Mouse (Mus musculus): ENCODE data around the gene Zfand4. TPM values are rescaled to one million over a fixed set of nuclear protein-coding genes. Genes with fewer than 3 reads are reported as not detected.

Gene Zfand4
- total and polyA plus RNA-seq, 3 experiments: 1.7 to 20.8 (median 13.5) TPM

- TF ChIP-seq GATA2 (IDR thresholded peaks at IDR 0.05; ENCODE audit: borderline replicate concordance, low read depth, low read length): no peak
- TF ChIP-seq TAL1 (conservative IDR thresholded peaks at IDR 0.05; ENCODE audit: low read depth, low read length): no peak
- TF ChIP-seq GATA1 (IDR thresholded peaks at IDR 0.05; ENCODE audit: borderline replicate concordance, low read length): no peak
- no peak for TF ChIP-seq POLR2AphosphoS5 (IDR thresholded peaks at IDR 0.05; ENCODE audit: insufficient replicate concordance, low read depth, low read length)
- no peak for TF ChIP-seq CTCF (IDR thresholded peaks at IDR 0.05; ENCODE audit: low read depth, low read length)
- H3K9me3 ChIP-seq (replicated peaks): no peaks in the 10 kb centered on the region
- DNase-seq (ENCODE audit: low spot score) (no peak), ATAC-seq (ENCODE audit: extremely low read depth, insufficient number of reproducible peaks, low FRiP score, poor library complexity, severe bottlenecking) (no peak)
- H3K4me1 ChIP-seq (ENCODE audit: insufficient read depth, low read depth, low read length): peaks cover 22% of the 10 kb centered on the region
- H3K36me3 ChIP-seq (replicated peaks): peaks cover 11% of the 10 kb centered on the region
- H3K27me3 ChIP-seq (ENCODE audit: insufficient read depth, low read length): no peaks in the 10 kb centered on the region
- H3K4me3 ChIP-seq (ENCODE audit: low read depth, low read length): peak overlapping the region; percentile 97
Observed at GRCm38 (mm10) chr6:116337466-116337834, 73.4 kb downstream of the Zfand4 start.

DNA sequence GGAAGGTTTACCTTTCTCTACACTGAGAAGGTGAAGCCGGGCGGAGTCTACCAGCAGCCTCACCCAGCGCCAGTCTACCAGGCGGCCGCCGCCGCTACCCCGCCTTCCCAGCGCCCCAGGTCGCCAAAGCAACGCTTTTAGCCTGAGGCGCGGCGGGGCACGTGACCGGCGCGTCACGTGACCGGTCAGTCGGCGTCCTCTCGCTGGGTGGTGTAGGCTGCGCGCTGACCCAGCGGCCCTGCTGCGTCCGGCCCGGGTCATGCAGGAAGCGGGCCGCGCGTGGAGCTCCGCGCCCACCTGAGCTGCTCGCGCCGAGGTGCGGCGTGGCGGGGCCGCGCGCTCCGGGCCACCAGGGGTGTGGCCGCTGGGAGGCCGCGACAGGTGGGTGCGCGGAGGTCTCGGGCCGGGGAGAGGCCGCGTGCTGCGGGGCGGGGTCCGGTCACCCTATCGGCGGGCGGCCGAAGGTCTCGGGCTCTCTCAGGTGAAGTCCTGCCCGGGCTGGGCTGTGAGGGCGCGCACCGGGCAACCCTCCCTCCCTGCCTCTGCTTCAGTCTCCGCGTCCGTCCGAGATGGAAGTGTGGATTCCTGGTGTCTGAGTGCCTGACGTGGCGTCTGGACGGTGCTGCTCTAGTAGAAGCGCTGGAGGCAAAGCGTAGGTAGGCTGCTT lies 73.9 kb downstream of the Zfand4 start, which contains the start of gene March8:
Gene March8, plus strand, starts transcription at position 190 of the 667 bp plus-strand sequence.
- no peaks in the 10 kb centered on the region for H3K27me3 ChIP-seq (ENCODE audit: insufficient read depth, low read length)
- peak; percentile 80 for DNase-seq (ENCODE audit: low spot score)
- TF ChIP-seq TAL1 (conservative IDR thresholded peaks at IDR 0.05; ENCODE audit: low read depth, low read length): no peak
- TF ChIP-seq CTCF (IDR thresholded peaks at IDR 0.05; ENCODE audit: low read depth, low read length): no peak
- no peak for TF ChIP-seq GATA1 (IDR thresholded peaks at IDR 0.05; ENCODE audit: borderline replicate concordance, low read length)
- no peak for TF ChIP-seq GATA2 (IDR thresholded peaks at IDR 0.05; ENCODE audit: borderline replicate concordance, low read depth, low read length)
- no peak for TF ChIP-seq POLR2AphosphoS5 (IDR thresholded peaks at IDR 0.05; ENCODE audit: insufficient replicate concordance, low read depth, low read length)
- peaks cover 22% of the 10 kb centered on the region for H3K4me1 ChIP-seq (ENCODE audit: insufficient read depth, low read depth, low read length)
- H3K9me3 ChIP-seq (replicated peaks): no peaks in the 10 kb centered on the region
- H3K36me3 ChIP-seq (replicated peaks): peaks cover 11% of the 10 kb centered on the region
- peak within 1 kb of the TSS; percentile 97 for H3K4me3 ChIP-seq (ENCODE audit: low read depth, low read length)
- ATAC-seq (ENCODE audit: extremely low read depth, insufficient number of reproducible peaks, low FRiP score, poor library complexity, severe bottlenecking): peak; percentile 69

DNA sequence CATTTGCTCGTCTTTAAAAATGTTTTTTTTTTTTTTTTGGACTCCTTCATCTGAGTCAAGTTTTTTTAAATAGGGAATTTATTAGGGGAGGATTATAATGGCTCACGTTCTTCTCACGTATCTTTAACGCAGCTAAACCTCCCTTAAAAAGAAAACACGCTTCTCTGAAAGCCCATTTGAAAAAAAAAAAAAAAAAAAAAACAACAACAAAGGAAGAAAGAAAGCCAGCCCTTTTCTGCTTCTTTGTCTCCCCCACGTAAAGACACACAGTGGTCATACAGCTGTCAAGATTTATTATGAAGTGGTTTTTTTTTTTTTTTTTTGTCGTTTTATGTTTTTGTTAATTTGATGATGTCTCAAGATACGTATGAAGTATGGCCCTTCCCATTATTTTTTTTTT lies 74.5 kb downstream of the Zfand4 start:
- no peak for ATAC-seq (ENCODE audit: extremely low read depth, insufficient number of reproducible peaks, low FRiP score, poor library complexity, severe bottlenecking)
- H3K36me3 ChIP-seq (replicated peaks): peaks cover 11% of the 10 kb centered on the region
- TF ChIP-seq GATA1 (IDR thresholded peaks at IDR 0.05; ENCODE audit: borderline replicate concordance, low read length): no peak
- TF ChIP-seq POLR2AphosphoS5 (IDR thresholded peaks at IDR 0.05; ENCODE audit: insufficient replicate concordance, low read depth, low read length): no peak
- TF ChIP-seq CTCF (IDR thresholded peaks at IDR 0.05; ENCODE audit: low read depth, low read length): no peak
- H3K27me3 ChIP-seq (ENCODE audit: insufficient read depth, low read length): no peaks in the 10 kb centered on the region
- H3K4me3 ChIP-seq (ENCODE audit: low read depth, low read length): peak overlapping the region; percentile 97
- H3K4me1 ChIP-seq (ENCODE audit: insufficient read depth, low read depth, low read length): peaks cover 22% of the 10 kb centered on the region
- DNase-seq (ENCODE audit: low spot score): no peak
- H3K9me3 ChIP-seq (replicated peaks): no peaks in the 10 kb centered on the region

DNA sequence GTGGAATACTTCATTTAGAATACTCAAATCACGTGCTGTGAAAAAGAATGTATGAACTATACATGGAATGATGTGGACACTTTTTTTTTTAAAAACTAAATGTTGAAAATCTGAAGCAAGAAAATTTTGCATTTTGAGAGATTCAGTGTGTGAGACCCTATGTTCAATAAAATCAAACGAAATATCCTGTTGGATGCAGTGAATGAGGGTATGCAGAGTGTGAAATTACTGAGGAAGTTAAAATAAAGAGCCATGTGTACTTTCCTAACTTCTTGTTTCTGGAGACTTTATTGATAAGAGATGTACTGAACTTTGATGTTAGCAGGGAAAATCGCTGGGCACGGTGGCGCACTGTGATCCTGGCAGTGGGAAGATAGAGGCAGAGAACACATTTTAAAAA lies 75.1 kb downstream of the Zfand4 start:
- ATAC-seq (ENCODE audit: extremely low read depth, insufficient number of reproducible peaks, low FRiP score, poor library complexity, severe bottlenecking) (no peak), DNase-seq (ENCODE audit: low spot score) (no peak)
- Histone ChIP-seq H3K4me1 (ENCODE audit: insufficient read depth, low read depth, low read length) (peaks cover 22% of the 10 kb centered on the region), H3K36me3 (replicated peaks) (peaks cover 11% of the 10 kb centered on the region), H3K27me3 (ENCODE audit: insufficient read depth, low read length) (no peaks in the 10 kb centered on the region), H3K9me3 (replicated peaks) (no peaks in the 10 kb centered on the region), H3K4me3 (ENCODE audit: low read depth, low read length) (no peak overlapping the region)
- TF ChIP-seq CTCF (IDR thresholded peaks at IDR 0.05; ENCODE audit: low read depth, low read length) (no peak), GATA2 (IDR thresholded peaks at IDR 0.05; ENCODE audit: borderline replicate concordance, low read depth, low read length) (no peak), TAL1 (conservative IDR thresholded peaks at IDR 0.05; ENCODE audit: low read depth, low read length) (no peak), POLR2AphosphoS5 (IDR thresholded peaks at IDR 0.05; ENCODE audit: insufficient replicate concordance, low read depth, low read length) (no peak), GATA1 (IDR thresholded peaks at IDR 0.05; ENCODE audit: borderline replicate concordance, low read length) (no peak)

DNA sequence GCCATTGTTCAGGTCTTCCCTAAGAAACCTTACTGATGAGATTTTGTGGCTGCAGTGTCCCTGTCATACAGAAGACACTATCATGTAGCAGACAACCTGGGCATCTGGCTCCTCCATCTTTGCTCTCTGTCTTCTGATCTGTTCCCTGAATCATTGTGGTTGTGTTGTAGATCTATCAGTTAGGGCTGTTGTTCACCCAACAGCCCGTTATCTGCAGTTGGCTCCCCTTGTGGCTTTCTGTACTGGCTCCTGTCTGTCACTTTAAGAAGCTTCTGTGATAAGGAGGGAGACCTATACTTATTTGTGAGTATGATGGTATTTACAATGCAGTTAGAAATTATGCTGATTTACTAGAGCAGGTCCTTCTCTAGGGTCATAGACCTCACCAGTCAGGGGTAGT lies 76.5 kb downstream of the Zfand4 start:
- TF ChIP-seq TAL1 (conservative IDR thresholded peaks at IDR 0.05; ENCODE audit: low read depth, low read length) (no peak), GATA2 (IDR thresholded peaks at IDR 0.05; ENCODE audit: borderline replicate concordance, low read depth, low read length) (no peak), POLR2AphosphoS5 (IDR thresholded peaks at IDR 0.05; ENCODE audit: insufficient replicate concordance, low read depth, low read length) (no peak), GATA1 (IDR thresholded peaks at IDR 0.05; ENCODE audit: borderline replicate concordance, low read length) (no peak), CTCF (IDR thresholded peaks at IDR 0.05; ENCODE audit: low read depth, low read length) (no peak)
- no peaks in the 10 kb centered on the region for H3K9me3 ChIP-seq (replicated peaks)
- ATAC-seq (ENCODE audit: extremely low read depth, insufficient number of reproducible peaks, low FRiP score, poor library complexity, severe bottlenecking): peak; percentile 35
- H3K36me3 ChIP-seq (replicated peaks): peaks cover 11% of the 10 kb centered on the region
- no peak for DNase-seq (ENCODE audit: low spot score)
- H3K4me1 ChIP-seq (ENCODE audit: insufficient read depth, low read depth, low read length): peaks cover 22% of the 10 kb centered on the region
- H3K27me3 ChIP-seq (ENCODE audit: insufficient read depth, low read length): no peaks in the 10 kb centered on the region
- no peak overlapping the region for H3K4me3 ChIP-seq (ENCODE audit: low read depth, low read length)

- ATAC-seq (ENCODE audit: extremely low read depth, insufficient number of reproducible peaks, low FRiP score, poor library complexity, severe bottlenecking): no peak
- no peak overlapping the region for H3K4me3 ChIP-seq (ENCODE audit: low read depth, low read length)
- peaks cover 2% of the 10 kb centered on the region for H3K36me3 ChIP-seq (replicated peaks)
- no peaks in the 10 kb centered on the region for H3K9me3 ChIP-seq (replicated peaks)
- no peak for DNase-seq (ENCODE audit: low spot score)
- no peaks in the 10 kb centered on the region for H3K27me3 ChIP-seq (ENCODE audit: insufficient read depth, low read length)
- H3K4me1 ChIP-seq (ENCODE audit: insufficient read depth, low read depth, low read length): peaks cover 18% of the 10 kb centered on the region
- TF ChIP-seq TAL1 (conservative IDR thresholded peaks at IDR 0.05; ENCODE audit: low read depth, low read length) (no peak), POLR2AphosphoS5 (IDR thresholded peaks at IDR 0.05; ENCODE audit: insufficient replicate concordance, low read depth, low read length) (no peak), GATA1 (IDR thresholded peaks at IDR 0.05; ENCODE audit: borderline replicate concordance, low read length) (no peak), CTCF (IDR thresholded peaks at IDR 0.05; ENCODE audit: low read depth, low read length) (no peak), GATA2 (IDR thresholded peaks at IDR 0.05; ENCODE audit: borderline replicate concordance, low read depth, low read length) (no peak)
Observed at GRCm38 (mm10) chr6:116347953-116348352, 83.9 kb downstream of the Zfand4 start.
